In the genomic region with DNA sequence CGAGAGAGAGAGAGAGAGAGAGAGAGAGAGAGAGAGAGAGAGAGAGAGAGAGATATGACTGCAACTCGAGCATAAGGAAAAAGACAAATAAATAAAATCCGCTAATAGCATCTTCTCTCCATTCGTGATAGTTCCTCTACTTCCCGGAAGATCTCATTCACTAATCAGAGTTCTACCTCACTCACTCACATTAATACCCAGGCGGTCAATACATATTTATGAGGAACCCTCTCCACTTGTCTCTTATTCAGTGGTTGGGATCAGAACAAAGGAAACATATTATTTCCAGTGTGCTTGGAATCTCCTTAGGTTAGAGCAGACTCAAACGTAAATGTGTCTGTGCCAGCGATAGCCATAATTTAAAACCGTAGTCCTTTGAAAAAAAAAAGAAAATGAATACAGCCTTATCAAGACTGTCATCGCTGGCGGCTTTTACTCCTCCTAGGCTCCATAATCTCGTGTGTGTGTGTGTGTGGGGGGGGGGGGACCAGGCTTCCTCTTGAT, we compare ENCODE assay signal across 12 mouse cellular contexts. TPM values are rescaled to one million over a fixed set of nuclear protein-coding genes. Genes with fewer than 3 reads are reported as not detected.
DNase-seq lines count a peak whose midpoint lies in the region; ATAC-seq and TF ChIP-seq lines count a peak whose summit lies in the region.
"Had no signal": no experiment of that assay in that cellular context is flagged by ENCODE, and none has a peak within 500 bp of the region (broad histone marks: within the 10 kb centered on the region; RNA-seq: fewer than 3 reads in every experiment).

No protein-coding gene starts in this region.

- no peak for ATAC-seq in intestine, embryonic 15.5 days
- no peak for ATAC-seq in intestine, postnatal 0 days
- no peak for ATAC-seq in embryonic facial prominence, embryonic 13.5 days (ENCODE audit: insufficient number of reproducible peaks, insufficient read depth, low FRiP score, low TSS enrichment, low read depth)
- no peak for ATAC-seq in hindbrain, embryonic 12.5 days (ENCODE audit: low FRiP score)
- no peak for ATAC-seq in midbrain, embryonic 11.5 days (ENCODE audit: low FRiP score)

- no peak overlapping the region for H3K4me3 ChIP-seq in intestine, embryonic 15.5 days (replicated peaks)
- no peak overlapping the region for H3K4me3 ChIP-seq in intestine, postnatal 0 days (ENCODE audit: low read depth, low read length)
- H3K4me3 ChIP-seq in embryonic facial prominence, embryonic 13.5 days: no peak overlapping the region
- no peak overlapping the region for H3K4me3 ChIP-seq in hindbrain, embryonic 12.5 days
- H3K4me3 ChIP-seq in midbrain, embryonic 11.5 days (ENCODE audit: low read depth, low read length): no peak overlapping the region

- peak; percentile 78 for DNase-seq in midbrain, embryonic 11.5 days (ENCODE audit: low spot score, missing footprints)
- DNase-seq in spleen, adult 18-20 months: no peak
- no peak for DNase-seq in retina, embryonic 14.5 days (ENCODE audit: low spot score)
- no peak for DNase-seq in ovary, adult 18-20 months (ENCODE audit: low spot score)
- DNase-seq: adrenal gland, postnatal 25 days; cerebellum, postnatal 25 days; kidney, adult 9 months; left cerebral cortex, postnatal 4 days had no signal

- no peak overlapping the region for H3K9ac ChIP-seq in intestine, embryonic 15.5 days
- H3K9ac ChIP-seq in intestine, postnatal 0 days (ENCODE audit: low read depth, low read length): no peak overlapping the region
- H3K9ac ChIP-seq in embryonic facial prominence, embryonic 13.5 days: no peak overlapping the region
- H3K9ac ChIP-seq in hindbrain, embryonic 12.5 days: no peak overlapping the region
- no peak overlapping the region for H3K9ac ChIP-seq in midbrain, embryonic 11.5 days (ENCODE audit: low read length)

- peaks cover 12% of the 10 kb centered on the region for H3K4me1 ChIP-seq in intestine, embryonic 15.5 days (replicated peaks)
- peaks cover 9% of the 10 kb centered on the region; the same call in 1 of the 2 replicates for H3K4me1 ChIP-seq in intestine, postnatal 0 days (replicated peaks; ENCODE audit: control insufficient read depth, insufficient read depth, low read length)
- peaks cover 19% of the 10 kb centered on the region for H3K4me1 ChIP-seq in embryonic facial prominence, embryonic 13.5 days
- H3K4me1 ChIP-seq in hindbrain, embryonic 12.5 days: peaks cover 37% of the 10 kb centered on the region
- H3K4me1 ChIP-seq in midbrain, embryonic 11.5 days (ENCODE audit: control insufficient read depth, insufficient read depth, low read length): peaks cover 17% of the 10 kb centered on the region

- no peak overlapping the region for H3K27ac ChIP-seq in intestine, embryonic 15.5 days
- H3K27ac ChIP-seq in intestine, postnatal 0 days (ENCODE audit: low read depth, low read length): no peak overlapping the region
- no peak overlapping the region for H3K27ac ChIP-seq in embryonic facial prominence, embryonic 13.5 days
- 0 out of 2 replicates have a peak overlapping the region, but pooled peaks have one; percentile 12 for H3K27ac ChIP-seq in hindbrain, embryonic 12.5 days
- H3K27ac ChIP-seq in midbrain, embryonic 11.5 days (ENCODE audit: low read depth, low read length): no peak overlapping the region

- no peaks in the 10 kb centered on the region for H3K9me3 ChIP-seq in intestine, embryonic 15.5 days
- H3K9me3 ChIP-seq in intestine, postnatal 0 days (ENCODE audit: control insufficient read depth): no peaks in the 10 kb centered on the region
- H3K9me3 ChIP-seq in embryonic facial prominence, embryonic 13.5 days: no peaks in the 10 kb centered on the region
- no peaks in the 10 kb centered on the region for H3K9me3 ChIP-seq in hindbrain, embryonic 12.5 days (replicated peaks)
- H3K9me3 ChIP-seq in midbrain, embryonic 11.5 days (ENCODE audit: control insufficient read depth, low read length): no peaks in the 10 kb centered on the region

- 63% methylated on average over 12 of the region's 12 CpGs for WGBS in intestine, embryonic 15.5 days
- 65% methylated on average over 12 of the region's 12 CpGs for WGBS in intestine, postnatal 0 days
- WGBS in embryonic facial prominence, embryonic 13.5 days: 72% methylated on average over 12 of the region's 12 CpGs
- WGBS in hindbrain, embryonic 12.5 days: 58% methylated on average over 12 of the region's 12 CpGs
- 63% methylated on average over 12 of the region's 12 CpGs for WGBS in midbrain, embryonic 11.5 days

- no peaks in the 10 kb centered on the region for H3K36me3 ChIP-seq in intestine, embryonic 15.5 days
- H3K36me3 ChIP-seq in intestine, postnatal 0 days (ENCODE audit: control insufficient read depth, insufficient read depth): no peaks in the 10 kb centered on the region
- no peaks in the 10 kb centered on the region for H3K36me3 ChIP-seq in embryonic facial prominence, embryonic 13.5 days
- H3K36me3 ChIP-seq in hindbrain, embryonic 12.5 days: no peaks in the 10 kb centered on the region
- no peaks in the 10 kb centered on the region for H3K36me3 ChIP-seq in midbrain, embryonic 11.5 days (ENCODE audit: control insufficient read depth, insufficient read depth, low read length)

- peak overlapping the region; percentile 90; the same call in 1 of the 2 replicates for H3K4me2 ChIP-seq in intestine, embryonic 15.5 days (replicated peaks)
- H3K4me2 ChIP-seq in intestine, postnatal 0 days (replicated peaks; ENCODE audit: low read depth): no peak overlapping the region; the same call in 1 of the 2 replicates
- peak overlapping the region; percentile 80 for H3K4me2 ChIP-seq in embryonic facial prominence, embryonic 13.5 days
- H3K4me2 ChIP-seq in hindbrain, embryonic 12.5 days (replicated peaks): peak overlapping the region; percentile 80
- no peak overlapping the region for H3K4me2 ChIP-seq in midbrain, embryonic 11.5 days

- TF ChIP-seq CTCF in intestine, postnatal 0 days (IDR thresholded peaks at IDR 0.05; ENCODE audit: low read depth): no peak

- no peaks in the 10 kb centered on the region for H3K27me3 ChIP-seq in intestine, embryonic 15.5 days (replicated peaks)
- H3K27me3 ChIP-seq in intestine, postnatal 0 days (replicated peaks; ENCODE audit: control insufficient read depth, insufficient read depth, low read length): no peaks in the 10 kb centered on the region
- H3K27me3 ChIP-seq in embryonic facial prominence, embryonic 13.5 days: peaks cover 15% of the 10 kb centered on the region
- no peaks in the 10 kb centered on the region for H3K27me3 ChIP-seq in hindbrain, embryonic 12.5 days
- no peaks in the 10 kb centered on the region for H3K27me3 ChIP-seq in midbrain, embryonic 11.5 days (ENCODE audit: control insufficient read depth, insufficient read depth, low read length)

RNA-seq across cellular contexts. Expression of a gene that starts 1.3 kb away (rescaled TPM):
- polyA plus RNA-seq in intestine, embryonic 15.5 days (2015; fragmentation: Nextera tagmentation; extraction: Ambion mirVana): 15.8 and 16.5 TPM in 2 replicates
- 7.8 and 9.1 TPM in 2 replicates for polyA plus RNA-seq in intestine, postnatal 0 days (2015; fragmentation: Nextera tagmentation; extraction: Ambion mirVana)
- 4.3 and 6.4 TPM in 2 replicates for polyA plus RNA-seq in embryonic facial prominence, embryonic 13.5 days (2015; fragmentation: Nextera tagmentation; extraction: Ambion mirVana)
- 34.0 and 37.3 TPM in 2 replicates for polyA plus RNA-seq in hindbrain, embryonic 12.5 days (2016; fragmentation: Nextera tagmentation; extraction: Ambion mirVana)
- 31.9 and 33.4 TPM in 2 replicates for polyA plus RNA-seq in midbrain, embryonic 11.5 days (2014; fragmentation: Nextera tagmentation; extraction: Ambion mirVana)

Comparison
In these comparisons a context has a peak if more than half of its experiments do, and no peak if none do; other contexts are left out.
1. H3K4me2 ChIP-seq: peak in intestine, embryonic 15.5 days (single experiment), embryonic facial prominence, embryonic 13.5 days (single experiment) and hindbrain, embryonic 12.5 days (single experiment); none in intestine, postnatal 0 days (single experiment) and midbrain, embryonic 11.5 days (single experiment).